Mouse (Mus musculus) spleen, postnatal 36 days (tissue): ENCODE data around the gene Osmr.

Experiments used
- DNase-seq, 2 experiments: peaks; one replicate each; pipeline ENCODE4 v3.0.0; 2022; ENCODE audit warnings: low spot score in 2 of 2, mixed read lengths in 1 of 2

Gene Osmr

DNA sequence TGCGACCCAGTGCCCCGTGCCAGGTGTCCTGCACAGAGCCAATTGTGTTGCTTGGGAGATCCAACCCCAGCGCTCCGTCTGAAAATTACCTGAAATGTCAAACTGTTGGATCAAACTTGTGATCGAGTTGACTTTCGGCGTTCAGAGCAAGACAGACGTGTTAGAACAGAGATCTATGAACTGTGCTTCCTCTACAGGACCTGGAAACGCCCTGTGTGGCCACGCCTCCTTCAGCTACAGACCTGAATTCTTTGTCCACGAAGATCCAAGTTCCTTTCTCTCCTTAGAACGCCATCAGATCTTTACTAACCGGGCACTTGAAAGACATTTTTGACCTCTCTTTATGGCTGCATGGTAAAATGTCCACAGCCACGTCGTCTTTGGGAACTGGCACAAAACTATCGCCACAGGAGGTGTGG is at the start of gene Osmr:
Gene Osmr, minus strand, starts transcription at position 369 of the 419 bp plus-strand sequence.
- no peak for DNase-seq

DNA sequence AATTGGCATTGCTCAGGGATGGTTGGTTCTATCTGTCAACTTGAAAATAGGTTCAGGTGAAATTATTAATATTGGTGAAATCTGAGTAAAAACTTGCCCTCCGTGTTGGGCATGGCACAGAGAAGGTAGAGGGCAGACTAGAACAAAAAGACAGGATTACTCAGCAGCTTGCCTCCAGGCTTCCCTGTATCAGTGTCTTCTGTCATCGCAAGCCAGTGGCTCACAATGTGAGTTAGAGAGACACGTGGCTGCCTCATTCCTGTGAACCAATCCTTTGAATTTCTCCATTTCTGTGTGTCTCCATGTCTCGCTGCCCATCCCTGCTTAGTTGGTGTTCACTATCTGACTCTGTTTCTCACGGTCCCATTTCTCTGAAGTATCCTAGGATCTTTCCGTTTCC is 44.6 kb upstream of the Osmr start:
- no peak for DNase-seq

- no peak for DNase-seq
Observed at GRCm38 (mm10) chr15:6914163-6914562, 39.4 kb upstream of the Osmr start.

GRCm38 (mm10) chr15:6909669-6910068 is 34.9 kb upstream of the Osmr start:
- peak; percentile 67 to 69 for DNase-seq

DNA sequence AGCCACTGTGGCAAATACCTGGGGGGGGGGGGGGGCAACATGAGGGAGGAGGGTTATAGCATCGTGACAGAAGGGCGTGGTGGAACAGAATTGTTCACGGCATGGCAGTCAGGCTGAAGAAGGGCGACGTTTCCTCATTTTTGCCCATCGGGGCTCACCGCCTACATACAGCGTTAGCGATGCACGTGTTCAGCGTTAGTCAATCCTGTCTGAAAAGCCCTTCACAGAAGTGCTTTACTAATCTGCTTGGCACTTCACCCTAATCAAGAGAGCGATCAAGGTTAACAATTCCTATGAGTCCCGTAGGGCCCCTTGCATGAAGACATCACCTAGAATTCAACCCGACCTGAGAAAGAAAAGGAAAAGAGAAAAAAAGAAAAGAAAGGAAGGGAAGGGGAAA is 34.3 kb upstream of the Osmr start:
- no peak for DNase-seq

DNA sequence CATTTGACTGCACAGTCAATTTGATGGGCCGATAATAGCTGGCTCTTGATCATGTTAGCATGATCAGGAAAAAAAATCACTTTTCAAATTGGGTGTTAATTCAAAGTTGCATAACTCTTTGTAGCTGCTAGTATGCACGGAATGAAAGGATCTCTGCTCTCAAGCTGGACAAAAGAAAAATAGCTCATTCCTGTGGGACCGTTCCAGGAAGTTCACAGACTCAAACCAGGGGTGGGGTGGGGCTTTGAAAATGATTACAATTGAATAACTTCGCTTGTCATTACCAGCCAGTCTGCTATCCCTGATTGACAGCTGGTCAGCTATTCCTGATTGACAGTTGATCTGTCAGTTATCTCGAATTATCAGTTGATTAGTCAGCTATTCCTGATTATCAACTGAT is 33.8 kb upstream of the Osmr start:
- DNase-seq: no peak

DNA sequence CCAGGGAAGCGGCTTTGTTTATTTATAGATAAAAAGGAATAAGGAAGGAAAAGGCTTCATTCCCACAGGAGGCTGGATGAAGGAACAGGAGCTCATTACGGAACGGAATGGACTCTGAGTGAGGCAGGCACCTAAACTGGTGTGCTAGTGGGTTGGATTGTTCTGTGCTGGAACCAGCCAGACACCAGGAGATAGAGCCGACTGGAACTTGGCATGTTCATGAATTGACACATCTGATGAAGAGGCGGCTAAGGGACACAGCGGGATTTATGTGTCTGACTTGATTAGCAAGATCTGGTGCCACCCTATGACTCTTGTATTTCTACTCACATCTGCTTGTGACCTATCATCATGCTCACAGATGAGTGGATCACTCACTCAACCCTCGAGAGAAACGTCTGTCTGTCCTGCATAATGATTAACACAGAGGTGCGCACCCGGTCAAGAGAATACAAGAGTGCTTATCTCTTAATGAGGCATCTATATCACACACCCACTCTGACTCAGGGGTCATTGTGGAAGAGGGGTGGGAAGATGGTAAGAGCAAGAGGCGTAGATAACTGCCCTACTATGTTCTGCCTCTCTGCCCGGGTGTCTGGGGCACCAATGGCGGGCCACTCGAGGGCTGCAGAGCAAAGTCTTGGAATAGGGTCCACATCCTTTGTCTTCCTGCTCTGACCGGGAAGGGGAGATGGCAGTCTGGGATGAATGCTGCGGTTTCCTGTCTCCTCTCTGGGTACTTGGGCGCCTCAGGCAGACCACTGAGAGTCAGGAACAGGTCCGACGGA is 31.7 kb upstream of the Osmr start:
- DNase-seq: no peak

DNA sequence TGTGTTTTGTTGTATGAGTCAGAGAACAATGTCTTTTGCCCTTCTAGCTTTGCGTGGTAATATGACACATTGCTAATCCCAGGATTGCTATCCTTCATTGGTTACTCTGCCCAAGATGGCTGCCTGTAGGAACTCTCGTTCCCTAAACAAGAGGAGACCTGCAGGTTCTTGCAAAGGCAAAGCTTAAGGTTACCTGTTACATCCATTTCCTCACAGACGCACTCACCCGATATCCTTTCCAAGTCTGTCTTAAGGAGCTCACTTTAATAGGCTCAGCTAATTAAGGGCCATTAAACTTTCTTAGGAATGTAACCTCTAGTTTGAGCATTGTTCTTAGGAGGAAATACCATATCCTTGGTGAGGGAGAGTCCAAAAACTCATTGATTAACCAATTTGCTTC is 31.0 kb upstream of the Osmr start:
- DNase-seq: no peak

- DNase-seq: no peak
Observed at GRCm38 (mm10) chr15:6903286-6903975, 28.7 kb upstream of the Osmr start.

DNA sequence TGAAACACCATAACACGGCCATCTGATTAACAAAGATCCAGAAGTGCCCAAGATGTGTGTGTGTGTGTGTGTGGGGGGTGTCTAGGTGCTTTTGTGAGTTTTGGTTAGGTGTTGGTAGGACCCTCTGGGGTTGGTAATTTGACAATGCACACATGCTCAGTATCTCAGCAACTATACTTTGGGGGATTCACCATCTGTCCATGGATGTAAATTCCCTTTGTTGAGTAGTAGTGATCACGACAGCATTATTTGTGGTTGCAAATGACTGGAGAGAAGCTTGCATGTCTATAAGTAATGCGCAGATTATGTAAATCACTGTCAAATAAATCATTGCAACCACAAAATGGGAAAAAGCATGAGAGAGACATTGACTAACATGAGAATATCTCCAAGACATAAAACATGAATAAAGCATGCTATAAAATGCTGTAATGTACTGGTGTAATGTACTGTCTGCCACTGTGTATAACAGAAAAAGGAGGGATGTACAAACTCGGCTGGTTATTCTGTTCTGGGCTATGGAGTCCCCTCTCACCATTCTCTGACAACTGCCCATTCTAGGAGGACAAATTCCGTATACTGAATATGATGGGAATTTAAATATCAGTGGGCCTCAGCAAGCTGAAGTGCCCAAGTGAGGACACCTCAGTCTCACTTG is 27.3 kb upstream of the Osmr start:
- DNase-seq: no peak

DNA sequence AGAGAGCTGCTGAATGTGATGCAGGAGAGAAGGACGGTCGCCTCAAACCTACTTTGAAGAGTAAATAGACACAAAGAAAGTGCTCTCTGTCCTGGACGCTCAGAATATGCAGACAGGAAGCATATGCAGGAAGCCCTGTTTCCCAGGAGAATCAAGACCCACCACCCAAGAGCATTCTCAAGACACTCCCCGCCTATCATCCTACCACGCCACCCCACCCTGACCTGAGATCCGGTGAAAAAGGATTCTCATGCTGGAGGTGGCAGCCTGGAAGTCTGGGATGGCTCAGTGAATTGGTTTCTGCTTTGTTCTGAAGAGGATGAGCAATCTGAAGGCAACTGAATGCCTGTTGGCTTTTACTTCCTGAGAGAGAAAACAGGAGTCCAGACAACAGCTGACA is 26.5 kb upstream of the Osmr start:
- DNase-seq: no peak

DNA sequence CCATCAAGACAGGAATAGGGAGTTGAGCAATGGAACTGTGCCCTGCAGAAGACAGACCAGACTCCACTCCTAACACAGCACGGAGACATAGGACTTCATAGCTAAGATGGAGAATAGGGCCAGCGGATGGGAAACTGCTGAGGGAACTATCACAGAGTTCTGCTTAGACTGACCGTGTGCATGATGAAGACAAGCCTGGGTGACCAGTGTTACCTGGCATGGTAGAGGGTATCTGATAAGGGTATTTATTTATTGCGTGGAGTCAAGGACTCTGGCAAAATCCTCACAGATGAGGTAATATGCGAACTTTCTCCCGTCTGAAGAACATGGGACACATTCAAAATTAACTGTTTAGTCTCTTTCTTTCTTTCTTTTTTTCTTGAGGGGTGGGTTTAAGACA is 9.5 kb upstream of the Osmr start:
- no peak for DNase-seq

- no peak for DNase-seq
Observed at GRCm38 (mm10) chr15:6883816-6884215, 9.0 kb upstream of the Osmr start.

DNA sequence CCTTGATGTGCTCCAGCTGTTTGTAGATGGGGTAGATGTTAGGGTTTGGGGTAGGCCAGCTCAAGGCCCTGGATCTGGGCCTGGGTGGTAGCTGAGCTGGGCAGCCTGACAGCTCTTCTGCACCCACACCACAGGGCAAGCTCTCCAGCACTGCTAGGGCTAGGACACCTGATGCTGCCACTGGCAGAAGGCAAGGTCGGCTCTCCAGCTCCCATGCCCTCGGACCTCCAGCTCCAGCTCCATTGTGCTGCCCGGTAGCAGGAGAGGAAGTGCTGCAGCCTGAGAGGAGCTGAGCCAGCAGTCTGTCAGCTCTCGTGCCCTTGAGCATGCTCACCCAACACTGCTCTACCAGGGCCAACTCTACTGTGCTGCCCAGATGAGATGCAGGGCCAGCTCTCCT is 8.3 kb upstream of the Osmr start:
- peak; percentile 4 to 11 for DNase-seq

GRCm38 (mm10) chr15:6882180-6882579 is 7.4 kb upstream of the Osmr start:
- DNase-seq: no peak

GRCm38 (mm10) chr15:6881211-6881610 is 6.4 kb upstream of the Osmr start:
- no peak for DNase-seq

- DNase-seq: peak in 1 of 2 experiments; percentile 6
Observed at GRCm38 (mm10) chr15:6873807-6874600, 765 bp downstream of the Osmr start.

- no peak for DNase-seq
Observed at GRCm38 (mm10) chr15:6873154-6873806, 1.5 kb downstream of the Osmr start.

GRCm38 (mm10) chr15:6871621-6872359 is 3.0 kb downstream of the Osmr start:
- DNase-seq: no peak

- DNase-seq: no peak
Observed at GRCm38 (mm10) chr15:6866888-6867287, 7.9 kb downstream of the Osmr start.

- no peak for DNase-seq
Observed at GRCm38 (mm10) chr15:6862125-6862524, 12.6 kb downstream of the Osmr start.
